Mouse (Mus musculus) B cell, adult 67 days (primary cell): ENCODE results near the gene Olfr549. TPM values are rescaled to one million over a fixed set of nuclear protein-coding genes. Genes with fewer than 3 reads are reported as not detected.

Source experiments
- total RNA-seq, 2 experiments: library from RNA; stranded (reverse); gene quantifications; 4 replicates each; pipeline ENCODE4 v1.2.4; 2023

Gene Olfr549
- not detected for total RNA-seq

GRCm38 (mm10) chr7:102549570-102549969 is at the start of gene Olfr549:
Gene Olfr549 (plus strand): TSS chr7:102549870.

DNA sequence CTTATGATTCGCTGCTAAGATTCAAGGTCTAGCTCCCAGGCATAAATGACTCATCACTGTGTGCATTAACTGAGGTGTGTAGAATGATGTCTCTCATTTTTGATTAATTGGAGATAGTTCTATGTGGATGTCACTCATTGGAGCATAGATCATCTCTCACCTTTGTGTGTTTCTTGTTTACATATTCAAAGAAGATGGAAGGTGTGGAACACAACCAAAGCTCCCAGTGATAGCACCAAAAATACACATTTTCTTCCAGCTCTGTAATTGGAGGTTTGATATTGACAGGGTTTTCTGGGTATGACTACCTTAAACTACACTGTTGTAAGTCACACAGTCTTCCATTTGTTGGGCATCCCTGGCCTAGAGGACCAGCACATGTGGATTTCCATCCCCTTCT is 15.2 kb upstream of the Olfr549 start, which contains the start of gene Olfr547:
Olfr547 (plus strand) TSS at position 301 of the 400 bp plus-strand sequence.

GRCm38 (mm10) chr7:102540596-102540995 is 9.1 kb upstream of the Olfr549 start, which contains the start of gene Olfr548-ps1:
Gene Olfr548-ps1 (plus strand): TSS chr7:102540896.

DNA sequence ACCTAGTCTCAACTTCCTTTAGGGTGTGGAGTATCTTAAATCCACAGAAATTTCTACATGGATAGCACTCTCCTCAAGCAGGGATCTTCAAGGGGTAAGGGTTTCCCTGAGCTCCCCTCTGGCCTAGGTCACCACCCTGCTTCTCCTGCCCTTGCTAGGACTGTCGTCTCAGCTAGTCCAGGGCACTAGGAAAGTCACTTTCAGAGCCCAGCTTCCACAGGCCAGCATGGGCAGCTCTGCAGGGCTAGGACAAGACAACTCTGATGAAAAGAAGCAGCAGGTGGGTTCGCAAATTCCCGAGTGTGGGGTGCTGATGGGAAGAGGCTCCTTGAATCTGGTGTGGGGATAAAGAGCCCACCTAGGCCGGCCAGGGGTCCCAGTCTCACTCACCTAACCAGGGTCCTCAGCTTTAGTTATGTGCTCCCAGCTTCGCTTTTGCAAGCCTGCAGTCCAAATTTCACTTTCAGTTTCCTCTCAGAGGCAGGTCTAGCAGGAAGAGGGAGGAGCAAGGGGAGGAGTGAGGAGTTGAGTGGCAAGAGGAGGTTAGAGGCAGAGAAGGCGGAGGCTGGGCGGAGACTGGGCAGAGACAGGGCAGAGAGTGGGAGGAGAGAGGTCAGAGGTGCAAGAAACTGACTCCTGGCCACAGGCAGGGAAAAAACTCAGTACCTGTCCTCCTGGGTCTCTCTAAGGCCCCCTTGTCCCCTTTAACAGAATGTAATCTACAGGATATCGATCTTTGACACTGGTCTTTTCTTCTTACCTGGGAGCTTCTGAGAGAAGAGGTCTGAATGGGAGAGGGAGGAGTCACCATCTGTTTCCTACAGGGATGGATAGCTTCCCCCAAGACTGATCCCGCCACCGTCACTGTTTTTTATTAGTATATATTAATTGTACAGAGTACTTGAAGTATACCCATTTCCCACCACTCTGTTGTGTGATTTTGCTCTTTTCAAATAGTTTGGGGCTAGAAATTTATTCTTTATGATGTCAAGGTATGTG is 15.6 kb downstream of the Olfr549 start, which contains the start of gene Trim21:
Trim21 (minus strand) TSS at position 488 of the 999 bp plus-strand sequence.

DNA sequence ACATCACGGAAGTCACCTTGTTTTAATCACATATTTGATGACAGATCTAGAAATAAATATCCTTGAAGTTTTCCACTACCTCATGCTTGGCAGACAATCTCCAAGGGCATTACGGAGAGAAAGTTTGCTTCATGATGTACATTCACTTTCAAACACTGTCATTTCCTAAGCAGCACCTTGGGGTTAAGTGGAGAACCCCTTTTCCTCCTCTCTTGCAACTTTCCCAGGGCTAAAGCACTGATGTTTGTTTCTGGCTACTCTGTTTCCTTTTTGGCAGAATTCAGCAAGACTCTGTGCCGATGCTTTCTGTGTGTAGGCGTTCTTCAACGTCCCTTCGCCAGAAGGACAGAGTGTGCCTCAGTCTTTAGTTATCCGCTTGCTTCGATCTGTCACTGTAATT is 21.5 kb downstream of the Olfr549 start, which contains the start of gene Olfr550:
Olfr550 (plus strand) TSS at position 301 of the 400 bp plus-strand sequence.

GRCm38 (mm10) chr7:102591786-102592185 is 42.1 kb downstream of the Olfr549 start, which contains the start of gene Olfr551:
Gene Olfr551 (minus strand): TSS chr7:102591886.

DNA sequence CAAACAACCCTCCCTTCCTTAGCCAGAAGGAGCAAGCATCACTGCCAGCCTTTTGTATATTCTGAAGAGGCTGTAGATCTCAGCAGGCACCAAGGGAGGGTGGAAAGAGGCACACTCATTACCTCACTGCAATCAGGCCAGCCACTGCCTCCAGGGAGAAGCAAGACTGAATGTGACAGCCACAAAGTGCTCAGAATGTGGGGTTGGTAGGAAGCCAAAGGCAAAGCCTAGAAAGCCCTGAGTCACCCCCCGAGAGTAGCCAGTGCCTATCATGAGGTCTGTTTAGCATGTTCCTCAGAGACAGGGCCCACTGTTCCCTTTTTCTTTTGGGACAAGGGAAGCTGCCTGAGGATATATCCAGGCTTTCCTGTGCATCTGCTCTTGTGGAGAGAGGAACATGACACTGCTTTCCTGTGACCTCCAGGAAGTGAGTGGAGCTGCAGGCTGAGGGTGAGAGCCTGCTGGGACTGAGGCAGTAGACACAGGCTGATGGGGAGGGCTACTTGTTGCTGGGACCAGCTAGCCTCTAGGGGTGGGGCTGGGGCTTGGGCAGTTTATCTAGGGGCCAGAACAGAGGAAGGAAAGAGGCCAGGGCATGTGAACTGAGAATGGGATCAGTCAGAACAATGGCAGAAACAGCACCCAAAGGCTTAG is 47.8 kb downstream of the Olfr549 start, which contains the start of gene Olfr552:
Olfr552 (plus strand) TSS at position 393 of the 654 bp plus-strand sequence.

Other genes starting within 250 kb of the Olfr549 start
- 10 to 100 TPM; 44.7 to 44.9 TPM for gene Rrm1, start 108.2 kb upstream of the Olfr549 start, total RNA-seq
- gene Olfr543, start 68.2 kb upstream of the Olfr549 start, total RNA-seq = not detected
- not detected for gene Olfr544, start 61.6 kb upstream of the Olfr549 start, total RNA-seq
- not detected for gene Olfr545, start 50.3 kb upstream of the Olfr549 start, total RNA-seq
- gene Olfr547, start 15.1 kb upstream of the Olfr549 start, total RNA-seq = not detected
- gene Olfr548-ps1, start 9.0 kb upstream of the Olfr549 start, total RNA-seq = not detected
- 10 to 100 TPM; 31.0 to 47.2 TPM for gene Trim21, start 15.6 kb downstream of the Olfr549 start, total RNA-seq
- gene Olfr550, start 21.6 kb downstream of the Olfr549 start, total RNA-seq = not detected
- gene Olfr551, start 42.0 kb downstream of the Olfr549 start, total RNA-seq = not detected
- under 1 TPM in 1 of 2 experiments, not detected in 1; 0.18 TPM for gene Olfr552, start 47.9 kb downstream of the Olfr549 start, total RNA-seq
- not detected for gene Olfr553, start 68.3 kb downstream of the Olfr549 start, total RNA-seq
- not detected for gene Olfr554, start 88.6 kb downstream of the Olfr549 start, total RNA-seq
- not detected for gene Olfr555, start 109.0 kb downstream of the Olfr549 start, total RNA-seq
- gene Olfr556, start 115.0 kb downstream of the Olfr549 start, total RNA-seq = not detected
- 10 to 100 TPM; 21.8 to 29.3 TPM for gene Trim68, start 137.5 kb downstream of the Olfr549 start, total RNA-seq
- gene Olfr557, start 146.0 kb downstream of the Olfr549 start, total RNA-seq = not detected
- not detected for gene Olfr558, start 152.3 kb downstream of the Olfr549 start, total RNA-seq
- not detected for gene Olfr33, start 169.2 kb downstream of the Olfr549 start, total RNA-seq
- not detected for gene Olfr559, start 177.6 kb downstream of the Olfr549 start, total RNA-seq
- not detected for gene Olfr560, start 209.5 kb downstream of the Olfr549 start, total RNA-seq
- gene Olfr78, start 209.6 kb downstream of the Olfr549 start, total RNA-seq = not detected
- not detected for gene Olfr561, start 221.4 kb downstream of the Olfr549 start, total RNA-seq